Mouse (Mus musculus) liver, embryonic 16.5 days (tissue): Measurements from ENCODE around the gene Myo1d. TPM values are rescaled to one million over a fixed set of nuclear protein-coding genes. Genes with fewer than 3 reads are reported as not detected.

Experiments
- ATAC-seq: fragments of 200-750 bp; cut with Nextera tagmentation; 2 replicates; pipeline ENCODE4 v1.8.0; 2017; ENCODE audit warnings: low read depth, mild to moderate bottlenecking, moderate number of reproducible peaks, moderate library complexity
- H3K27ac ChIP-seq: fragments of 300-500 bp; sonication (generic); 2 replicates; pipeline ENCODE4 v1.5.1; 2014; ENCODE audit warnings: mild to moderate bottlenecking, low read length
- H3K27me3 ChIP-seq: fragments of 300-500 bp; sonication (generic); 2 replicates; pipeline ENCODE4 v1.6.1; 2014; ENCODE audit warnings: low read depth, low read length, mixed read lengths; ENCODE audit not compliant: control insufficient read depth, insufficient read depth
- H3K36me3 ChIP-seq: fragments of 300-500 bp; sonication (generic); 2 replicates; pipeline ENCODE4 v1.6.1; 2014; ENCODE audit warnings: mild to moderate bottlenecking; ENCODE audit not compliant: control insufficient read depth, insufficient read depth
- H3K4me1 ChIP-seq: fragments of 300-500 bp; sonication (generic); 2 replicates; pipeline ENCODE4 v1.6.1; 2014; ENCODE audit warnings: low read depth, low read length, mixed read lengths; ENCODE audit not compliant: control insufficient read depth
- H3K4me2 ChIP-seq: fragments of 300-500 bp; sonication (generic); 2 replicates; pipeline ENCODE4 v1.6.1; 2014; ENCODE audit warnings: low read depth, low read length, mixed read lengths
- H3K4me3 ChIP-seq: fragments of 300-500 bp; sonication (generic); 2 replicates; pipeline ENCODE4 v1.5.1; 2014; ENCODE audit warnings: low read depth, mild to moderate bottlenecking, low read length
- H3K9ac ChIP-seq: fragments of 300-500 bp; sonication (generic); 2 replicates; pipeline ENCODE4 v1.6.1; 2014; ENCODE audit warnings: low read depth, low read length
- H3K9me3 ChIP-seq: fragments of 300-500 bp; sonication (generic); replicated peaks from 2 replicates; pipeline ENCODE4 v1.6.1; 2016; ENCODE audit warnings: low read length; ENCODE audit not compliant: control insufficient read depth
- WGBS: fragments of 180-500 bp; shearing (Covaris S2); extraction: QIAGEN DNeasy Blood & Tissue Kit; methylation state at CpG from one replicate; pipeline ENCODE4 v1.1.7; 2014; ENCODE audit not compliant: insufficient replicate concordance; 5-methylcytosine and 5-hydroxymethylcytosine counted together
- polyA plus RNA-seq: library from polyadenylated mRNA; unstranded; fragments of >200 nt; fragmentation: Nextera tagmentation; extraction: Ambion mirVana; gene quantifications from 2 replicates; pipeline ENCODE4 v1.2.1, GENCODE M21; 2015

Myo1d gene
- polyA plus RNA-seq, 1 experiment from 2014 or later: 12.3 TPM

- WGBS: 49% methylated on average over 5 of the region's 5 CpGs
- peaks cover 17% of the 10 kb centered on the region for H3K4me1 ChIP-seq
- H3K36me3 ChIP-seq: no peaks in the 10 kb centered on the region
- no peak overlapping the region for H3K4me3 ChIP-seq
- H3K9me3 ChIP-seq: no peaks in the 10 kb centered on the region
- peaks cover 14% of the 10 kb centered on the region for H3K27me3 ChIP-seq
- no peak overlapping the region for H3K27ac ChIP-seq
- no peak overlapping the region for H3K4me2 ChIP-seq
- no peak overlapping the region for H3K9ac ChIP-seq
- ATAC-seq: no peak
These were observed 300.4 kb downstream of the Myo1d start for GRCm38 (mm10) chr11:80479425-80479824.

- Histone ChIP-seq H3K9me3 (no peaks in the 10 kb centered on the region), H3K9ac (no peak overlapping the region), H3K36me3 (no peaks in the 10 kb centered on the region), H3K4me2 (no peak overlapping the region), H3K27me3 (peaks cover 14% of the 10 kb centered on the region), H3K27ac (no peak overlapping the region), H3K4me3 (no peak overlapping the region), H3K4me1 (peaks cover 17% of the 10 kb centered on the region)
- 77% methylated on average over 14 of the region's 14 CpGs for WGBS
- no peak for ATAC-seq
These were observed 301.0 kb downstream of the Myo1d start for GRCm38 (mm10) chr11:80478694-80479412.

- Histone ChIP-seq H3K4me2 (peak overlapping the region; percentile 99), H3K4me3 (peak overlapping the region; percentile 73), H3K4me1 (peaks cover 17% of the 10 kb centered on the region), H3K27ac (no peak overlapping the region), H3K27me3 (peaks cover 14% of the 10 kb centered on the region), H3K9me3 (no peaks in the 10 kb centered on the region), H3K9ac (peak overlapping the region; percentile 66), H3K36me3 (peaks cover 3% of the 10 kb centered on the region; the same call in 1 of the 2 replicates)
- no peak for ATAC-seq
- WGBS: 18% methylated on average over 55 of the region's 55 CpGs
These were observed 302.3 kb downstream of the Myo1d start for GRCm38 (mm10) chr11:80477341-80478199.

GRCm38 (mm10) chr11:80476222-80477189, 303.3 kb downstream of the Myo1d start, which contains the start of gene Cdk5r1:
Cdk5r1 (plus strand) TSS chr11:80477023.
- 1% methylated on average over 62 of the region's 116 CpGs for WGBS
- Histone ChIP-seq H3K4me1 (peaks cover 17% of the 10 kb centered on the region), H3K9ac (peak within 1 kb of the TSS; percentile 66), H3K36me3 (peaks cover 8% of the 10 kb centered on the region), H3K4me3 (peak within 1 kb of the TSS; percentile 73), H3K9me3 (no peaks in the 10 kb centered on the region), H3K27ac (no peak within 1 kb of the TSS; the same call in 1 of the 2 replicates), H3K27me3 (peaks cover 14% of the 10 kb centered on the region), H3K4me2 (peak within 1 kb of the TSS; percentile 99)
- peak; percentile 91 for ATAC-seq

GRCm38 (mm10) chr11:80475544-80475943, 304.3 kb downstream of the Myo1d start:
- no peak overlapping the region for H3K4me3 ChIP-seq

GRCm38 (mm10) chr11:80474846-80475245, 305.0 kb downstream of the Myo1d start:
- 87% methylated on average over 11 of the region's 11 CpGs for WGBS
- Histone ChIP-seq H3K27ac (no peak overlapping the region), H3K4me2 (no peak overlapping the region), H3K36me3 (peaks cover 22% of the 10 kb centered on the region), H3K4me3 (no peak overlapping the region), H3K9me3 (no peaks in the 10 kb centered on the region), H3K9ac (no peak overlapping the region), H3K4me1 (peaks cover 17% of the 10 kb centered on the region), H3K27me3 (peaks cover 14% of the 10 kb centered on the region)
- no peak for ATAC-seq

More at GRCm38 (mm10) chr11:80475544-80475943, 304.3 kb downstream of the Myo1d start:
- no peak overlapping the region for H3K9ac ChIP-seq
- peaks cover 17% of the 10 kb centered on the region for H3K4me1 ChIP-seq
- H3K27ac ChIP-seq: no peak overlapping the region
- ATAC-seq: no peak
- H3K4me2 ChIP-seq: no peak overlapping the region
- H3K36me3 ChIP-seq: peaks cover 15% of the 10 kb centered on the region
- peaks cover 14% of the 10 kb centered on the region for H3K27me3 ChIP-seq
- H3K9me3 ChIP-seq: no peaks in the 10 kb centered on the region
- 81% methylated on average over 9 of the region's 9 CpGs for WGBS

GRCm38 (mm10) chr11:80474175-80474691, 305.6 kb downstream of the Myo1d start:
- no peaks in the 10 kb centered on the region for H3K9me3 ChIP-seq
- H3K27ac ChIP-seq: no peak overlapping the region
- 23% methylated on average over 2 of the region's 2 CpGs for WGBS
- peaks cover 14% of the 10 kb centered on the region for H3K27me3 ChIP-seq
- H3K4me1 ChIP-seq: peaks cover 17% of the 10 kb centered on the region
- H3K36me3 ChIP-seq: peaks cover 28% of the 10 kb centered on the region
- ATAC-seq: no peak
- no peak overlapping the region for H3K4me2 ChIP-seq
- H3K4me3 ChIP-seq: no peak overlapping the region
- H3K9ac ChIP-seq: no peak overlapping the region
